Mouse (Mus musculus): ENCODE measurements around the gene Cldn6. TPM values are rescaled to one million over a fixed set of nuclear protein-coding genes. Genes with fewer than 3 reads are reported as not detected.
A peak's percentile ranks its signal among the peaks of the same experiment; 100 is the strongest.

Cldn6 gene
- polyA plus RNA-seq (2015; fragmentation: Nextera tagmentation; extraction: Ambion mirVana): 7.0 and 10.1 TPM in 2 replicates

GRCm38 (mm10) chr17:23679127-23679835 lies at the start of gene Cldn6:
Gene Cldn6 (plus strand): TSS chr17:23679249.
- Histone ChIP-seq H3K4me2 (peak within 1 kb of the TSS; percentile 34), H3K4me1 (peaks cover 56% of the 10 kb centered on the region), H3K27ac (no peak within 1 kb of the TSS), H3K9ac (no peak within 1 kb of the TSS), H3K36me3 (no peaks in the 10 kb centered on the region), H3K27me3 (peaks cover 49% of the 10 kb centered on the region), H3K4me3 (peak within 1 kb of the TSS; percentile 24), H3K9me3 (no peaks in the 10 kb centered on the region)
- ATAC-seq (ENCODE audit: insufficient number of reproducible peaks, low FRiP score, low TSS enrichment, low read depth): no peak
- 2% methylated on average over 37 of the region's 38 CpGs for WGBS

DNA sequence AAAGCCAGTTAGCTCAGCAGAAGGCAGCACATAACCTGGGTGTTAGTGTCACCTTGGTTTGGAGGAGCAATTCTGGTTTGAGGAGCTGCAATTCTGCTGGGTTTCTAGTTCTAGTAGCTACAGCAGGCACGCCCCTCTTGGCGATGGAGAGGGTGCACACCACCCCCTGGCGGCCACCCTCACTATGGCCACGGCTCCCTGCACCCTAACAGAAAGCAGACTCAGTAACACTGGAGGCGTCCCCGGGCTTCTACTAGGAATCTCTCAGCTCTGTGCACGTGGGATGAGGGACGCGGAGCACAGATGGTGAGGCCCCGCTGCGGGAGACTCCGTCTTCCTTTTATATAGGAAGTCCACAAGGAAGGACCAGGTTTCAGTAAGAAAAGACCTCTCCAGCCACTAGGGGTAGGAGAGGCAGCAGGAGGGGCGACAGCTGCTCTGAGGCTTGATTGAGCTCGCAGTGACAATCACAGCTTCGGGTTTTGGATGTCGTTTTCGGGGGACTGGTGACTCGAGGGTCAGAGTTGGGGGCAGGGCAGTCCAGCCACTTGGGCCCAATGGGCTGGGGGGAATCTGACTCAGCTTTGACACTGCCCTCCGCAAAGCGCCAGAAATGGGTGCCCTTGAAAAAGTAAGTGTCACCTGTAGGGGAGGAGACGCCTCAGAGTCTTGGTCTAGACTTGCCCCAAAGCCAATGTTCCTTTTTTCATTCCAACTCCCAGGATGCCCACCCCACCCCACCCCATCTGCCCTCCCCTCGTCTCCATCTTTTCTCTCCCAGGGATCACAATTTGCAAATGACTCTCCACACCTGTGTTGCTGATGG lies 48.6 kb upstream of the Cldn6 start:
- H3K4me1 ChIP-seq: peaks cover 6% of the 10 kb centered on the region; the same call in 1 of the 2 replicates
- H3K4me2 ChIP-seq: peak overlapping the region; percentile 50
- ATAC-seq (ENCODE audit: insufficient number of reproducible peaks, low FRiP score, low TSS enrichment, low read depth): peak; percentile 64
- no peaks in the 10 kb centered on the region for H3K36me3 ChIP-seq
- H3K27ac ChIP-seq: no peak overlapping the region
- peak overlapping the region; percentile 22; the same call in 1 of the 2 replicates for H3K4me3 ChIP-seq
- no peaks in the 10 kb centered on the region for H3K27me3 ChIP-seq
- WGBS: 15% methylated on average over 22 of the region's 22 CpGs
- H3K9me3 ChIP-seq: no peaks in the 10 kb centered on the region
- no peak overlapping the region for H3K9ac ChIP-seq

DNA sequence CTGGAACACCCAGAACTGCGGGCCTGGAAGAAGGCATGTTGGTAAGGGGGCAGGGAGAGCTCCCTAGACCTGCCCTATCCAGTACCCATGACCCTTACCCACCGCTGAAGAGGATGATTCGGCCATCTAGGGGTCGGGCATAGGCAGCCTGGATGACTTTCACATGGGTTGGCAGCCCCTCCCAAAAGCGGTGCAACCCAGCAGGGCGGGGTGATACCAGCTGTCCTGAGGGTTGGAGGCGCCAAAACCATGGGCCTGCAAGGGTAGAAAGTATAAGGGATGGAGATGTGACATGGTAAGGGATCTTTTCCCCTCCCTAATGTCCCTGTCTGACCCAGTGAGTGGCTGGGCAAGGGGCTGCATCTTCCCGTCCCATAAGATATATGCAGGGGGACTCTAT lies 47.8 kb upstream of the Cldn6 start:
- ATAC-seq (ENCODE audit: insufficient number of reproducible peaks, low FRiP score, low TSS enrichment, low read depth): no peak

DNA sequence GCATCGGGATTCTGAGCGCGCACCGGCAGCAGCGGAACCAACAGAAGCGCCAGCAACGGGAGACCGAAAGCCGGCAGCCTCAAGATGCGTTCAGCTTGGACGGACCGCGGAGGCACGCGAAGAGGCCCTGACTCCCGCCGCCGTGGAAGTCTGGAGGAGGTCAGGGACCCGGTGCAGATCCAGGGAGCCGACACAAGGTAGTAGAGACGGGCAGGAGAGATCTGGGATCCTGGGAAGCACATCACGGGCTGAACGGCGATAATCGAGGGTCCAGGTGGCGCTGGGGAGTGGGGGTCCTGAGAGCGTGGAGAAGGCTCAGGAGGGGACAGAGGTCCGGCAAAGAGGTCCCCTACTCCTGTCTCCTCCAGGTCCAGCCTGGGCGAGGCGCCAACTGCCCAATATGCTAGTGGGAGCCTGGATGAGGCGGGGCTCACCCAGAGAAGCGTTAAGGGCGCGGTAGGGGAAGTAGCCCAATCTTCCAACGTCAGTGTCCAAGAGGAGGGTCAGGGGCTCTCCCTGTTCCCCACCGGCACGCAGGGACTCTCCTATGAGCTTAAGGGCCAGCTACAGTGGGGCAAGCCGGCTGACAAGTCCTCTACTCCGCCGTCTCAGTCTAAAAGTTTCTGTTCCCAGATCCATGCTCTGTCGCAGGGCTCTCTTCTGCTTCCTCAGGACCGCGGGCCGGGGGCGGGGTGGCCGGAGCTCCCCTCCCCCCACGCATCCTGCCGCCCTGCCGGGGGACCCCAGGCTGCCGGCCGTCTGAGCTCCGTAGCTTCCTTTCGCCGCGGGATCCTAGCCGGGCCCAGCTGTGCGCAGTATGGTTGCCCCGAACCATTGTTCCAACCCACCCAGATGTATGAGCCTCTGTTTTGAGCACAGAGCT lies 34.2 kb upstream of the Cldn6 start, which contains the start of gene Mmp25:
Mmp25 (minus strand) TSS at position 665 of the 883 bp plus-strand sequence.
- Histone ChIP-seq H3K9me3 (no peaks in the 10 kb centered on the region), H3K27ac (no peak within 1 kb of the TSS), H3K36me3 (no peaks in the 10 kb centered on the region), H3K27me3 (peaks cover 23% of the 10 kb centered on the region), H3K4me2 (peak within 1 kb of the TSS; percentile 83), H3K4me3 (peak within 1 kb of the TSS; percentile 43), H3K9ac (peak within 1 kb of the TSS; percentile 26; the same call in 1 of the 2 replicates), H3K4me1 (peaks cover 12% of the 10 kb centered on the region)
- 1% methylated on average over 58 of the region's 58 CpGs for WGBS
- 0 out of 2 replicates have a peak, but pooled peaks have one; percentile 16 for ATAC-seq (ENCODE audit: insufficient number of reproducible peaks, low FRiP score, low TSS enrichment, low read depth)

More for the DNA sequence above, 47.8 kb upstream of the Cldn6 start:
- Histone ChIP-seq H3K4me3 (no peak overlapping the region), H3K36me3 (no peaks in the 10 kb centered on the region), H3K27ac (no peak overlapping the region), H3K27me3 (no peaks in the 10 kb centered on the region; the same call in 1 of the 2 replicates), H3K4me2 (no peak overlapping the region), H3K4me1 (peaks cover 6% of the 10 kb centered on the region; the same call in 1 of the 2 replicates), H3K9ac (no peak overlapping the region), H3K9me3 (no peaks in the 10 kb centered on the region)
- WGBS: 80% methylated on average over 8 of the region's 8 CpGs

DNA sequence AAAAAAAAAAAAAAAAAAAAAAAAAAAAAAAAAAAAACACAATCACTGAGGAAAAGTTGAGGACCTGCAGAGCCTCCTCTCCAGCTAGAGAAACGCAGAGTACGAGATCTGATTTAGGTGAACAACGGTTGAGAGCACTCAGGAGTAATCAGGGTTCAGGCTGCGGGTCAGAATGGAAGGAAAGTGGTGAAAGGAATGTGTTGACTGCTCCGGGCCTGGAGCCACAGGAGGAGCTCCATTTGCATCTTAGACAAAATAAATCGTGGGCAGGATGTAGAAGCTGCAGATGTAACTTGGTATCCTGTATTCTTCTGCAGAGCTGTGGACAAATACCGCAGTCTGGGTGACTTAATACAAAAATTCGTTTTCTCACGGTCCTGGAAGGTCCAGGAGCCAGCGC lies 33.2 kb upstream of the Cldn6 start:
- peaks cover 12% of the 10 kb centered on the region for H3K4me1 ChIP-seq
- H3K36me3 ChIP-seq: no peaks in the 10 kb centered on the region
- H3K4me2 ChIP-seq: no peak overlapping the region
- no peak for ATAC-seq (ENCODE audit: insufficient number of reproducible peaks, low FRiP score, low TSS enrichment, low read depth)
- H3K9ac ChIP-seq: no peak overlapping the region
- WGBS: 45% methylated on average over 10 of the region's 10 CpGs
- peaks cover 23% of the 10 kb centered on the region for H3K27me3 ChIP-seq
- H3K4me3 ChIP-seq: no peak overlapping the region
- no peak overlapping the region for H3K27ac ChIP-seq
- no peaks in the 10 kb centered on the region for H3K9me3 ChIP-seq

GRCm38 (mm10) chr17:23651363-23651762 lies 27.7 kb upstream of the Cldn6 start:
- Histone ChIP-seq H3K27ac (no peak overlapping the region), H3K4me3 (no peak overlapping the region), H3K27me3 (no peaks in the 10 kb centered on the region), H3K4me2 (no peak overlapping the region), H3K9ac (no peak overlapping the region), H3K4me1 (no peaks in the 10 kb centered on the region), H3K9me3 (no peaks in the 10 kb centered on the region), H3K36me3 (no peaks in the 10 kb centered on the region)
- 79% methylated on average over 6 of the region's 6 CpGs for WGBS
- no peak for ATAC-seq (ENCODE audit: insufficient number of reproducible peaks, low FRiP score, low TSS enrichment, low read depth)

DNA sequence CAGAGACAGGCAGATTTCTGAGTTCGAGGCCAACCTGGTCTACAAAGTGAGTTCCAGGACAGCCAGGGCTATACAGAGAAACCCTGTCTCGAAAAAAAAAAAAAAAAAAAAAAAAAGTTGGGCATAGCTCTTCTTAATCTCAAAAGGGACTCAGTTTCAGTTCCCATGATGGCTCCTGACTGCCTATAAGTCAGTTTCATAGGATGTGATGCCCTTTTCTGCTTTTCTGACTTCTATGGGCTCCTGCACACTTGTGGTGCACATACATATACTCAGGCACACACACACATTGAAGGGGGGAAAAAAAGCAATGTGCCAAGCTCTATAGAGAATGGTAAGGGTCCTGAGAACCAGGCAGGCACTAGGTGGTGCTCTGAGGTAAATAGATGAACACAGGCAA lies 25.7 kb upstream of the Cldn6 start:
- no peaks in the 10 kb centered on the region for H3K27me3 ChIP-seq
- no peak overlapping the region for H3K4me3 ChIP-seq
- no peak for ATAC-seq (ENCODE audit: insufficient number of reproducible peaks, low FRiP score, low TSS enrichment, low read depth)
- H3K4me1 ChIP-seq: no peaks in the 10 kb centered on the region
- WGBS: 70% methylated on average over 2 of the region's 2 CpGs
- no peak overlapping the region for H3K4me2 ChIP-seq
- no peaks in the 10 kb centered on the region for H3K9me3 ChIP-seq
- no peak overlapping the region for H3K27ac ChIP-seq
- H3K36me3 ChIP-seq: no peaks in the 10 kb centered on the region
- H3K9ac ChIP-seq: no peak overlapping the region

- no peaks in the 10 kb centered on the region for H3K9me3 ChIP-seq
- no peaks in the 10 kb centered on the region for H3K36me3 ChIP-seq
- WGBS: 45% methylated on average over 6 of the region's 6 CpGs
- no peak overlapping the region for H3K27ac ChIP-seq
- no peak overlapping the region for H3K4me3 ChIP-seq
- no peak overlapping the region for H3K4me2 ChIP-seq
- H3K27me3 ChIP-seq: peaks cover 2% of the 10 kb centered on the region; the same call in 1 of the 2 replicates
- no peak for ATAC-seq (ENCODE audit: insufficient number of reproducible peaks, low FRiP score, low TSS enrichment, low read depth)
- no peaks in the 10 kb centered on the region for H3K4me1 ChIP-seq
- H3K9ac ChIP-seq: no peak overlapping the region
These were observed 25.0 kb upstream of the Cldn6 start for GRCm38 (mm10) chr17:23654001-23654400.

- no peak overlapping the region for H3K4me3 ChIP-seq
- H3K9me3 ChIP-seq: no peaks in the 10 kb centered on the region
- peaks cover 6% of the 10 kb centered on the region; the same call in 1 of the 2 replicates for H3K27me3 ChIP-seq
- no peak for ATAC-seq (ENCODE audit: insufficient number of reproducible peaks, low FRiP score, low TSS enrichment, low read depth)
- H3K9ac ChIP-seq: no peak overlapping the region
- no peaks in the 10 kb centered on the region for H3K36me3 ChIP-seq
- no peak overlapping the region for H3K27ac ChIP-seq
- WGBS: 60% methylated on average over 2 of the region's 2 CpGs
- no peaks in the 10 kb centered on the region for H3K4me1 ChIP-seq
- H3K4me2 ChIP-seq: no peak overlapping the region
These were observed 24.6 kb upstream of the Cldn6 start for GRCm38 (mm10) chr17:23654410-23654809.

GRCm38 (mm10) chr17:23658450-23658849 lies 20.6 kb upstream of the Cldn6 start:
- Histone ChIP-seq H3K4me1 (peaks cover 11% of the 10 kb centered on the region), H3K4me2 (no peak overlapping the region), H3K9ac (no peak overlapping the region), H3K27ac (no peak overlapping the region), H3K4me3 (no peak overlapping the region), H3K36me3 (no peaks in the 10 kb centered on the region), H3K9me3 (no peaks in the 10 kb centered on the region), H3K27me3 (peaks cover 42% of the 10 kb centered on the region)
- WGBS: 87% methylated on average over 3 of the region's 3 CpGs
- ATAC-seq (ENCODE audit: insufficient number of reproducible peaks, low FRiP score, low TSS enrichment, low read depth): no peak

DNA sequence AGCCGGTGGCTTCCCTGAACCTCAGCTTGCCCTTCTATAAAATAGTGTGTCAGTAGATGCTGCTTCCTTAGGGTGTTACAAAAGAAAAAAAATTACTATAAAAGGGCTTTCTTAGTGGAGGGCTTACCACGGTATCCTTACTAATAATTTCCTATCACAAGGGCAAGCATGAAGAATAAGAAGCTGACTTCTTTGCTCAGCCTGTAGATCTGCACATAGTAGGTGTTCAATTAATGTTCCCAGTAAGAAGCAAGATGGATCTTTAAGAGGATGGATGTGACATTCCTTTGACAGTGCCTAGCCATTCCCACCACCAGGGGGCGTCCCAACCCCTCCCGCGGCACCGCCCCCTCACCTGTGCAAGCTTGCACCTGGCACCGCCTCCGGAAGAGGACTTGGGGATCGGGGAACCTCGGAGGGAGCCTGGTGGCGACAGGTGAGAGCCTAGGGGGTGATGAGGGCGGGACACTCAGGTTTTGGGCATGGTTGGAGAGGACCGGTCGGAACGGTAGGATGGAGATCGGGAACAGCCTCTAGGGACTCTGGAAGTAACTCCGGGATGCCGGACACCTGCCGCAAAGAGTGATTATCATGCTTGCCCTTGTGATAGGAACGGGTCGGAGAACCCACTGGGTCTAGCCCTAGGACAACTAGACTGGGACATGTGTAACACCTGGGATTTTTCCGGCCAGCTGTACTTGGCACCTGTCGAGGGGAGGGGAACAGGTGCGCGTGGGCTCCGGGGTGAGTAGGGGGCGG lies 18.8 kb upstream of the Cldn6 start, which contains the start of gene Bicdl2:
Bicdl2 (plus strand) TSS at position 390 of the 759 bp plus-strand sequence.
- peak within 1 kb of the TSS; percentile 30 for H3K4me2 ChIP-seq
- H3K27me3 ChIP-seq: peaks cover 45% of the 10 kb centered on the region
- no peaks in the 10 kb centered on the region for H3K9me3 ChIP-seq
- H3K4me1 ChIP-seq: peaks cover 15% of the 10 kb centered on the region
- H3K36me3 ChIP-seq: no peaks in the 10 kb centered on the region
- ATAC-seq (ENCODE audit: insufficient number of reproducible peaks, low FRiP score, low TSS enrichment, low read depth): no peak
- peak within 1 kb of the TSS; percentile 25 for H3K4me3 ChIP-seq
- H3K9ac ChIP-seq: no peak within 1 kb of the TSS
- H3K27ac ChIP-seq: 0 out of 2 replicates have a peak within 1 kb of the TSS, but pooled peaks have one; percentile 17
- WGBS: 6% methylated on average over 27 of the region's 27 CpGs

All from limb, embryonic 15.5 days (tissue).